Mouse (Mus musculus) layer of hippocampus, adult 9-11 months (tissue): ENCODE results near the gene Maz.
A peak's percentile ranks its signal among the peaks of the same experiment; 100 is the strongest.

ENCODE experiments used
- DNase-seq: peaks from one replicate; pipeline ENCODE4 v3.0.0; 2022

The Maz gene

GRCm38 (mm10) chr7:127026984-127027726 lies at the start of gene Maz:
TSS of gene Maz (minus strand) at chr7:127027037.
- DNase-seq, result peak; percentile 99

GRCm38 (mm10) chr7:127076188-127076587 lies 49.4 kb upstream of the Maz start:
- no peak for DNase-seq

GRCm38 (mm10) chr7:127073221-127073620 lies 46.4 kb upstream of the Maz start:
- no peak for DNase-seq

- no peak for DNase-seq
Observed at GRCm38 (mm10) chr7:127070871-127071413, 44.1 kb upstream of the Maz start.

- DNase-seq, result no peak
Observed at GRCm38 (mm10) chr7:127066317-127066716, 39.5 kb upstream of the Maz start.

GRCm38 (mm10) chr7:127065538-127065937 lies 38.7 kb upstream of the Maz start:
- no peak for DNase-seq

GRCm38 (mm10) chr7:127055026-127055585 lies 28.3 kb upstream of the Maz start:
- DNase-seq, result no peak

GRCm38 (mm10) chr7:127041851-127042672 lies 15.2 kb upstream of the Maz start, which contains the start of gene Kif22:
TSS of gene Kif22 (minus strand) at chr7:127042471.
- peak; percentile 82 for DNase-seq

GRCm38 (mm10) chr7:127031244-127031643 lies 4.4 kb upstream of the Maz start:
- DNase-seq, result no peak

- no peak for DNase-seq
Observed at GRCm38 (mm10) chr7:127030172-127030571, 3.3 kb upstream of the Maz start.

GRCm38 (mm10) chr7:127027885-127028284 lies 1.0 kb upstream of the Maz start:
- no peak for DNase-seq

GRCm38 (mm10) chr7:127026616-127026983 lies 237 bp downstream of the Maz start:
- DNase-seq, result no peak

GRCm38 (mm10) chr7:127026161-127026600 lies 656 bp downstream of the Maz start:
- DNase-seq, result no peak

GRCm38 (mm10) chr7:127025556-127026160 lies 1.2 kb downstream of the Maz start:
- DNase-seq, result no peak

- peak; percentile 86 for DNase-seq
Observed at GRCm38 (mm10) chr7:127024755-127025555, 1.9 kb downstream of the Maz start.

GRCm38 (mm10) chr7:127023896-127024690 lies 2.7 kb downstream of the Maz start:
- no peak for DNase-seq

GRCm38 (mm10) chr7:127023272-127023691 lies 3.6 kb downstream of the Maz start:
- DNase-seq, result no peak

- DNase-seq, result no peak
Observed at GRCm38 (mm10) chr7:127022528-127023271, 4.1 kb downstream of the Maz start.

GRCm38 (mm10) chr7:127021563-127022527 lies 5.0 kb downstream of the Maz start:
- no peak for DNase-seq
